Mouse (Mus musculus): Measurements from ENCODE around the gene Serpina3b.

Serpina3b gene

DNA sequence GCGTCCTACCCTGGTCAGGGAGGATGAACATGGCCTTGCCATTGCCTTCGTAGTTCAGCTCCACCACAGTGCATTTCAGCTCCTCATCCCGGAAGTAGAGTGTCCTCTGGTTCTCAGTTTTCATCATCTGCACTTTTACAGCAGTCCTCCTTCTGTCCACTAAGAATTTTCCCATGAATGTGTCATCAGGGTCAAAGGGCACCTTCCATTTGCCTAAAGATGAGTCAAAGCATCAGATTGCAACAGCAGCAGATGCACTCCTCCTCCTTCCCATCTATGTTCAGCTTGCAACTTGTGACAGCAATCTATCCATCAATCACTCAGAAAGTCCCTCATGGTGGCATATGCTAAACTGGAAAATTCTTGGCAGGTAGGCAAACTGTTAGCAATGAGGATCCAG lies 47.8 kb downstream of the Serpina3b start:
- no peak for DNase-seq (ENCODE audit: low read depth, low spot score)

GRCm38 (mm10) chr12:104178577-104178976 lies 50.8 kb downstream of the Serpina3b start:
- no peak for DNase-seq (ENCODE audit: low read depth, low spot score)

- no peak for DNase-seq (ENCODE audit: low read depth, low spot score)
Measured at GRCm38 (mm10) chr12:104178987-104179386, 51.2 kb downstream of the Serpina3b start.

DNA sequence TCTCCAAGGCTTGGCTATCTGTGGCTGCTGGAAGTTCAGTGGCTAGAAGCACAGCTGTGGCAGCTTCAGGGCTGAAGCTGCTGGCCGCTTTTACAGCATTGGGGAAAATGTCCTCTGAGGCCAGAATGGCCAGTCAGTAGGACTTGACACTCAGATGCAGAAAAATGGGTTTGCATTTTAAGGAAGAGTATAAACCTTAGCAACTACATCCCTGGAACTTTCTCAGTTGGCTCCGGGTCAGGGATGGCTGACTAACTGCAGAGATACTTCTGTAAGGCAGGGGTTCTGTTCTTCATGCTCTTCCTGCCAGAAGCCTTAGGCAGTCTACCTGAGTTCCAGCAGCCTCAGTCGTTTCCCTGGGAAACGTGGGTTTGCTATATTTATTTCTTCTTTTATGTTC lies 57.2 kb downstream of the Serpina3b start:
- no peak for DNase-seq (ENCODE audit: low read depth, low spot score)

DNA sequence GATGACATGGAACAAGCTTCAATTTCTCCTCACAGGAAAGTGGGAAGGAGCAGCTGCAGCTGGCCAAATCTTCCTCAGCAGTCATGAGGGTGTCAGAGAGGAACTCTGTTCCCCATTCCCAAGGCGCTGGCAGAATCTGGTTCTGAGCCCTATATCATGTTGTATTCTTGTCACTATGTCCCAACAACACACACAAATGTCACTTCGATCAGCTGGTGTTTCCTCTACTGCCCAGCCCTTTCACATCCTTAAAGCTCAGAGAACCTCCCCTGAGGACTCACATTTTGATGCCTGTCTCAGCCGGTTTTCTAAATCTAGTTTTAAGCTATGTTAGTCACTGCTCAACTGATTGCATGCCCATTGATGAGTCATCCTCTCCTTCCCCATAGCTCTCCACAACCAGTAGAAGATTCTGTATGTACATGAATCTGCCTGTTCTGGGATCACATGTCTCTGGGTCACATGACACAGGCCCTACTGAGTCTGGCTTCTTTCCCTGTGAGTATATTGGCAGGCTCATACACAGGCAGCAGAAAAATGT lies 58.3 kb downstream of the Serpina3b start:
- no peak for DNase-seq (ENCODE audit: low read depth, low spot score)

All from mesoderm, embryonic 11.5 days (tissue).